Mouse (Mus musculus) MEL (cell line): ENCODE data around the gene Ggcx. TPM values are rescaled to one million over a fixed set of nuclear protein-coding genes. Genes with fewer than 3 reads are reported as not detected.

ENCODE experiments used
- DNase-seq: peaks from one replicate; pipeline ENCODE4 v3.0.0; 2011; ENCODE audit warnings: low read depth, low spot score
- H3K27ac ChIP-seq: 2 replicates; pipeline ENCODE4 v1.5.1; 2012; ENCODE audit warnings: low read depth, mild to moderate bottlenecking, control low read depth, low read length, moderate library complexity; ENCODE audit not compliant: control insufficient read depth
- H3K27me3 ChIP-seq, 2 experiments: fragments of 150-350 bp in 1 of 2; sonication (generic) in 1 of 2; 2 replicates each; pipeline ENCODE4 v1.6.1; 2012; ENCODE audit warnings: low read length in 2 of 2, mild to moderate bottlenecking in 2 of 2, improper control_type of control experiment in 1 of 2, moderate library complexity in 1 of 2; ENCODE audit not compliant: insufficient read depth in 2 of 2, control insufficient read depth in 1 of 2
- H3K36me3 ChIP-seq, 2 experiments: 2 replicates each; pipeline ENCODE4 v1.6.1; 2012 to 2014; ENCODE audit warnings: low read length in 2 of 2, improper control_type of control experiment in 1 of 2, inconsistent platforms in 1 of 2, mild to moderate bottlenecking in 1 of 2; ENCODE audit not compliant: insufficient read depth in 2 of 2, control insufficient read depth in 1 of 2
- H3K4me1 ChIP-seq, 2 experiments: fragments of 150-350 bp in 1 of 2; sonication (generic) in 1 of 2; 2 replicates each; pipeline ENCODE4 v1.6.1; 2012; ENCODE audit warnings: low read length in 2 of 2, improper control_type of control experiment in 1 of 2, mild to moderate bottlenecking in 1 of 2; ENCODE audit not compliant: insufficient read depth in 2 of 2, control insufficient read depth in 1 of 2
- H3K4me3 ChIP-seq, 2 experiments: fragments of 150-350 bp in 1 of 2; sonication (generic) in 1 of 2; 2 replicates each; pipeline ENCODE4 v1.5.1; 2012; ENCODE audit warnings: low read depth in 2 of 2, low read length in 2 of 2, mild to moderate bottlenecking in 2 of 2, moderate library complexity in 2 of 2, control low read depth in 1 of 2, improper control_type of control experiment in 1 of 2; ENCODE audit not compliant: control insufficient read depth in 1 of 2, insufficient read depth in 1 of 2
- H3K79me2 ChIP-seq: 2 replicates; pipeline ENCODE4 v1.6.1; 2012; ENCODE audit warnings: mild to moderate bottlenecking, low read length, moderate library complexity; ENCODE audit not compliant: control insufficient read depth, poor library complexity, insufficient read depth
- H3K9ac ChIP-seq: 2 replicates; pipeline ENCODE4 v1.6.1; 2012; ENCODE audit warnings: low read depth, mild to moderate bottlenecking, control low read depth, low read length, moderate library complexity; ENCODE audit not compliant: control insufficient read depth, poor library complexity, severe bottlenecking
- H3K9me3 ChIP-seq: fragments of 150-350 bp; sonication (generic); replicated peaks from 2 replicates; pipeline ENCODE4 v1.6.1; 2012; ENCODE audit warnings: mild to moderate bottlenecking, low read length, improper control_type of control experiment, moderate library complexity; ENCODE audit not compliant: insufficient read depth
- CHD1 ChIP-seq: IDR thresholded peaks from 2 replicates; pipeline ENCODE4 v1.6.1; 2012; ENCODE audit warnings: low read depth, mild to moderate bottlenecking, inconsistent platforms, low read length, improper control_type of control experiment
- CHD2 ChIP-seq: IDR thresholded peaks from 2 replicates; pipeline ENCODE4 v1.6.1; 2011; ENCODE audit warnings: low read length, improper control_type of control experiment
- CTCF ChIP-seq, 3 experiments: IDR thresholded peaks in 2 of 3; conservative IDR thresholded peaks in 1 of 3; 2 replicates each; pipeline ENCODE4 v1.5.1; 2011 to 2012; ENCODE audit warnings: low read length in 3 of 3, low read depth in 2 of 3, mild to moderate bottlenecking in 2 of 3, improper control_type of control experiment in 1 of 3, inconsistent platforms in 1 of 3, mixed read lengths in 1 of 3, moderate library complexity in 1 of 3; ENCODE audit not compliant: control insufficient read depth in 1 of 3, insufficient read depth in 1 of 3, poor library complexity in 1 of 3, severe bottlenecking in 1 of 3
- GATA1 ChIP-seq: IDR thresholded peaks from 2 replicates; pipeline ENCODE4 v1.6.1; 2011; ENCODE audit warnings: low read depth, low read length, improper control_type of control experiment
- HCFC1 ChIP-seq: IDR thresholded peaks from 2 replicates; pipeline ENCODE4 v1.6.1; 2012; ENCODE audit warnings: low read depth, mild to moderate bottlenecking, inconsistent platforms, low read length, improper control_type of control experiment, moderate library complexity
- JUND ChIP-seq: IDR thresholded peaks from 2 replicates; pipeline ENCODE4 v1.6.1; 2011; ENCODE audit warnings: low read depth, mild to moderate bottlenecking, improper control_type of control experiment, low read length
- MAX ChIP-seq: IDR thresholded peaks from 2 replicates; pipeline ENCODE4 v1.6.1; 2011; ENCODE audit warnings: low read length, improper control_type of control experiment
- MEF2A ChIP-seq: IDR thresholded peaks from 2 replicates; pipeline ENCODE4 v1.6.1; 2014; ENCODE audit warnings: low read depth, mild to moderate bottlenecking, inconsistent platforms, low read length, improper control_type of control experiment; ENCODE audit not compliant: poor library complexity, insufficient replicate concordance, severe bottlenecking; ENCODE audit errors: extremely low read depth
- MXI1 ChIP-seq: IDR thresholded peaks from 2 replicates; pipeline ENCODE4 v1.6.1; 2011; ENCODE audit warnings: mild to moderate bottlenecking, low read depth, low read length, improper control_type of control experiment
- MYB ChIP-seq: IDR thresholded peaks from 2 replicates; pipeline ENCODE4 v1.6.1; 2011; ENCODE audit warnings: mild to moderate bottlenecking, low read depth, low read length, improper control_type of control experiment
- POLR2A ChIP-seq, 2 experiments: IDR thresholded peaks; 2 replicates each; pipeline ENCODE4 v1.6.1; 2011 to 2012; ENCODE audit warnings: low read length in 2 of 2, mild to moderate bottlenecking in 2 of 2, control low read depth in 1 of 2, improper control_type of control experiment in 1 of 2, low read depth in 1 of 2, moderate library complexity in 1 of 2; ENCODE audit not compliant: control insufficient read depth in 1 of 2, insufficient read depth in 1 of 2, poor library complexity in 1 of 2
- POLR2AphosphoS2 ChIP-seq: IDR thresholded peaks from 2 replicates; pipeline ENCODE4 v1.6.1; 2011; ENCODE audit warnings: low read length, improper control_type of control experiment
- SIN3A ChIP-seq: IDR thresholded peaks from 2 replicates; pipeline ENCODE4 v1.6.1; 2012; ENCODE audit warnings: low read length, improper control_type of control experiment, inconsistent platforms
- SMC3 ChIP-seq: IDR thresholded peaks from 2 replicates; pipeline ENCODE4 v1.6.1; 2011; ENCODE audit warnings: low read depth, low read length, improper control_type of control experiment
- ZMIZ1 ChIP-seq: IDR thresholded peaks from 2 replicates; pipeline ENCODE4 v1.6.1; 2012; ENCODE audit warnings: low read depth, mild to moderate bottlenecking, inconsistent platforms, low read length, improper control_type of control experiment, moderate library complexity
- polyA plus RNA-seq, 2 experiments: library from polyadenylated mRNA; stranded (reverse) in 1 of 2; unstranded in 1 of 2; fragments of >175 nt in 1 of 2; fragments of >200 nt in 1 of 2; gene quantifications; 2 replicates each; pipeline versions ENCODE4 v1.2.1 to v1.2.4; 2012; ENCODE audit warnings: low replicate concordance in 2 of 2, low read depth in 1 of 2; ENCODE audit not compliant: insufficient read length in 2 of 2, insufficient read depth in 1 of 2, missing spikeins in 1 of 2
- total RNA-seq: library from RNA; depleted of rRNA; stranded (reverse); fragments of 300-350 nt; gene quantifications from 2 replicates; pipeline ENCODE4 v1.2.3, GENCODE M21; 2012

Ggcx gene
- total and polyA plus RNA-seq, 3 experiments, result 5.2 to 5.4 TPM; not detected in 1

GRCm38 (mm10) chr6:72366844-72367443, 47.2 kb upstream of the Ggcx start, which contains the start of gene Rnf181 (continued):
- TF ChIP-seq MEF2A (no peak), CHD2 (no peak; the same call in 1 of the 2 replicates)

- Histone ChIP-seq H3K27ac (0 out of 2 replicates have a peak overlapping the region, but pooled peaks have one; percentile 15), H3K4me1 (peaks cover 0 to 12% of the 10 kb centered on the region in 2 experiments; a peak in 2 of 4 replicates), H3K79me2 (peaks cover 2% of the 10 kb centered on the region; the same call in 1 of the 2 replicates), H3K4me3 (no peak overlapping the region), H3K27me3 (no peaks in the 10 kb centered on the region), H3K9ac (no peak overlapping the region), H3K36me3 (peaks cover 1 to 12% of the 10 kb centered on the region in 2 experiments; a peak in 3 of 4 replicates), H3K9me3 (no peaks in the 10 kb centered on the region)
- 0 out of 2 replicates have a peak, but pooled peaks have one; percentile 18 for TF ChIP-seq SIN3A
- TF ChIP-seq CHD1, result no peak
- TF ChIP-seq POLR2A (IDR thresholded peaks at IDR 0.05; ENCODE audit: control insufficient read depth in 1 of 2, insufficient read depth in 1 of 2, low read depth in 1 of 2, low read length in 2 of 2, poor library complexity in 1 of 2), result peak in 1 of 2 experiments; percentile 24; a peak in 2 of 4 replicates
- TF ChIP-seq HCFC1, result 0 out of 2 replicates have a peak, but pooled peaks have one; percentile 20
- TF ChIP-seq SMC3, result peak; percentile 20
- TF ChIP-seq ZMIZ1, result peak; percentile 93; the same call in 1 of the 2 replicates
- peak; percentile 40; the same call in 1 of the 2 replicates for TF ChIP-seq MYB
- no peak for TF ChIP-seq MAX
- no peak for TF ChIP-seq MXI1
- TF ChIP-seq JUND, result no peak
- TF ChIP-seq POLR2AphosphoS2, result peak; percentile 92
- no peak for DNase-seq
These were observed 46.6 kb upstream of the Ggcx start for GRCm38 (mm10) chr6:72367460-72367974.

- TF ChIP-seq CTCF (IDR thresholded peaks at IDR 0.05 in 2 of 3, conservative IDR thresholded peaks at IDR 0.05 in 1 of 3; ENCODE audit: control insufficient read depth in 1 of 3, insufficient read depth in 1 of 3, low read depth in 2 of 3, low read length in 3 of 3, poor library complexity in 1 of 3, severe bottlenecking in 1 of 3) (peak; percentile 7 to 40 (median 13); a peak in 4 of 6 replicates), GATA1 (no peak)
- H3K4me1 ChIP-seq, result peaks cover 2 to 14% of the 10 kb centered on the region in 2 experiments; a peak in 3 of 4 replicates
- no peak overlapping the region for H3K27ac ChIP-seq
These were observed 44.6 kb upstream of the Ggcx start for GRCm38 (mm10) chr6:72369557-72369956.

More at GRCm38 (mm10) chr6:72369557-72369956, 44.6 kb upstream of the Ggcx start:
- Histone ChIP-seq H3K36me3 (peaks cover 2 to 17% of the 10 kb centered on the region in 2 experiments; a peak in 3 of 4 replicates), H3K79me2 (peaks cover 18% of the 10 kb centered on the region), H3K9ac (no peak overlapping the region), H3K27me3 (no peaks in the 10 kb centered on the region), H3K4me3 (no peak overlapping the region), H3K9me3 (no peaks in the 10 kb centered on the region)
- no peak for DNase-seq
